Mouse (Mus musculus) CH12.LX (cell line): ENCODE results near the gene Cdk14.

Experiments used
- CTCF ChIP-seq, 2 experiments: IDR thresholded peaks in 1 of 2; conservative IDR thresholded peaks in 1 of 2; 2 replicates each; pipeline ENCODE4 v1.5.1; 2011 to 2012; ENCODE audit warnings: low read depth in 2 of 2, low read length in 2 of 2, improper control_type of control experiment in 1 of 2, inconsistent platforms in 1 of 2, mild to moderate bottlenecking in 1 of 2, moderate library complexity in 1 of 2
- ETS1 ChIP-seq: conservative IDR thresholded peaks from 2 replicates; pipeline ENCODE4 v1.6.1; 2012; ENCODE audit warnings: low read depth, mild to moderate bottlenecking, inconsistent platforms, low read length, improper control_type of control experiment, moderate library complexity
- GABPA ChIP-seq: IDR thresholded peaks from 2 replicates; pipeline ENCODE4 v1.6.1; 2012; ENCODE audit warnings: low read depth, low read length, improper control_type of control experiment, inconsistent platforms; ENCODE audit not compliant: insufficient replicate concordance
- RCOR1 ChIP-seq: conservative IDR thresholded peaks from 2 replicates; pipeline ENCODE4 v1.6.1; 2012; ENCODE audit warnings: low read depth, mild to moderate bottlenecking, inconsistent platforms, low read length, improper control_type of control experiment
- TBP ChIP-seq: conservative IDR thresholded peaks from 2 replicates; pipeline ENCODE4 v1.6.1; 2011; ENCODE audit warnings: low read depth, low read length, improper control_type of control experiment
- ZMIZ1 ChIP-seq: IDR thresholded peaks from 2 replicates; pipeline ENCODE4 v1.6.1; 2012; ENCODE audit warnings: low read depth, mild to moderate bottlenecking, inconsistent platforms, low read length, improper control_type of control experiment

DNA sequence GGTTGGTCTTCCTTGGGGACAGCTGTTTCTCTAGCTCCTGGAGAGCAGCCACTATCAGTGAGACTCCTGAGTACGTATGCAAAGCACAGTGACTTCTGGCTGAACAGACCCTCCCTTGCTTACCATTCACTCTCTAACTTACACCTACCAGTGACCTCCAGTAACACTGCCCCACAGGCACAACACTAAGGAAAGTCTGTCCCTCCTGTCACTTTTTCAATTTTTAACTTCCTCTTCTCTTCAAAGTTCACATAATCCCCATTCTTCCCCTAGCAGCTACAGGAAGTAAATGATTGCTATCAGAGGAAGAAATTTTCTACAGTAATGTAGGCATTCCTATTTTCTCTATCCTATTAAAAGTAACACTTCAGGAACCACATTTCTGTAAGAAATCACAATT lies 485.0 kb downstream of the Cdk14 start:
- TF ChIP-seq ZMIZ1 (no peak), RCOR1 (no peak), TBP (no peak), CTCF (conservative IDR thresholded peaks at IDR 0.05 in 1 of 2, IDR thresholded peaks at IDR 0.05 in 1 of 2; ENCODE audit: low read depth in 2 of 2, low read length in 2 of 2) (no peak), GABPA (no peak), ETS1 (no peak)
